Mouse (Mus musculus): ENCODE measurements at regions not wholly inside any gene's neighbourhood (a gene's known extent, or its start where the extent isn't known, plus 50 kb on each side); places are given as distances from the start of the nearest gene placed in this dataset.

DNA sequence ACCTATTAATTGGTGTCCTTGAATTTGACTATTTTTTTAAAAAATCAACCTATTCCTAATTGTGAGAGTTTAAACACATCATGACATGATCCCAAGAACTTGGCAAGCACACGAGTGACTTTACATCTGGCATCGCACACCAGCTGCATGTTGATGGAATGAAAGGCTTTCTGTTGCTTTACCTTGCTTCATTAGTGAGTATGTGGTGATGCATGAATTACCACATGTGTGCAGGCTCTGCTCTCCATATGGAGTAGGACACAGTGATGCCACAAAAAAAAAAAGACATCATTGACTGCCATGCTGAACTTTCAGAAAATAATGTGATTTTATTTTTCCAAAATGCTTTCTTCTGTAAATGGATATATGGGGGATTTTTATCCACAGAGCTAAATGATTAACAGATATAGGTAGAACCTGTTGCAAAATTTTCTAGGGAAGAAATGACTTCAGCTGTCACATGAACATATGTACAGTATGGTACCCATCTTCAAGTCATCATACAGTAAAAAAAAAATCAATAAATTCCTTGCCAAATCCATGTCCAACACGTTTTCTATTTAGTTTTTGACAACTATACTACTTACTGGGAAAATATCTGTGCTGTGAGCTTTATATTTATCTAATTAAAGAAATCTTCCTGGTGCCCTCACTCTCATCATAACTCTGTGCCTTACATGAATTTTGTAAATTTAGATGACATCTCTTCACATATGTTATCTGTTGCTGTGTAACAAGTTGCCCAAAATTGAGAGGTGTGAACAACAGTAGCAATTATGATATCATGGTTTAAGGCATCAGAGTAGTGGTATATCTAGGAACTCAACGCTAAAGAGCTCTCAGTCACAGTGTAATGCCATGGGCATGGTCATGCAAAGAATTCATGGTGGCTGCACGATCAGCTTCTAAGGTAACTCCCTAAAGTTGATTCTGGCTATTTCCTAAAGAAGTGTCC lies 84.0 kb upstream of the Arrdc3 start:
- DNase-seq (ENCODE audit: low read depth, low spot score), result no peak

DNA sequence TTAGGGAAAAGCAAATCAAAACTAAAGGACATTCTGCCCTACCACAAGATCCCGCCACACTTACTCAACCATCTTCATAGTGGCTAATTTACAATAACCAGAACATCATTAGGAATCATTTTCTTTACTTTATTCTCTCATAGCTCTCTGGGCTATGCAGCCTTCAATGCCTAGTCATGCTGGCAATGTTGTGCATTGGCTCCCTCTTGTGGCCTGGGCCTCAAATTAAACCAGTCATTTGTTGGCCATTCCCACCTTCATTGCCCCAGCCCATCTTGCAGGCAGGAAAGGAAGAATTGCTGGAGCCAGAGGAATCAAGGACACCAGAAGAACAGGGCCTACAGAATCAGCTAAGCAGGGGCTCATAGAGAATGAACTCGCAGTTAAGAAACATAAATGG lies 77.0 kb upstream of the Arrdc3 start:
- peak; percentile 23 for DNase-seq (ENCODE audit: low read depth, low spot score)

DNA sequence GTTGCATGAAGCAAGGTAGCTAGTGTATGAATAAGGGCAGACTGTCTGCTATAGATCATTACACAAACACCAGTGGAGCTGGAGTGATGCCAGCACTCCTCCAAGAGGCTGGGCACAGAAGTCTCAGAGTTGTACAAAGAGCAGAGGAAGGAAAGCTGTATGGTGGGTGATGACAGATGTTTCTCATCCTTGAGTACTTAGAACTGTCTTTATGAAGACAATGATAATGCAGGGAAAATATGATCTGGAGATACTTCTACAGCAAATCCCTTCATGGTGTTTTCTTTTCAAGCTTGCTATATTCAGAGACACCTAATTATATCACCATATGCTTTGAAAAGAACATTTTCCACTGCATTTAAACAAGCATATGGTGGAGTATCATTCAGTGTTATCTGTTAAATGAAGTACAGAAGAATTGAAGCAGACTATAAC lies 56.1 kb upstream of the Arrdc3 start:
- DNase-seq (ENCODE audit: low read depth, low spot score), result peak; percentile 73

All from brain, adult 2 months (tissue).